Mouse (Mus musculus): ENCODE measurements at regions not wholly inside any gene's neighbourhood (a gene's known extent, or its start where the extent isn't known, plus 50 kb on each side); places are given as distances from the start of the nearest gene placed in this dataset.

- no peaks in the 10 kb centered on the region; the same call in 1 of the 2 replicates for H3K27me3 ChIP-seq (ENCODE audit: control insufficient read depth, insufficient read depth, low read length)
- H3K27ac ChIP-seq (replicated peaks in 1 of 2; ENCODE audit: control insufficient read depth in 1 of 2, insufficient read depth in 1 of 2, low read depth in 2 of 2, low read length in 2 of 2) = no peak overlapping the region
- H3K4me2 ChIP-seq (ENCODE audit: low read length) = no peak overlapping the region
- H3K9me3 ChIP-seq (ENCODE audit: control insufficient read depth, low read length) = peaks cover 4% of the 10 kb centered on the region
- H3K4me1 ChIP-seq (ENCODE audit: control insufficient read depth in 2 of 2, insufficient read depth in 2 of 2, low read length in 2 of 2) = no peaks in the 10 kb centered on the region
- H3K9ac ChIP-seq (ENCODE audit: low read length) = no peak overlapping the region
- ATAC-seq (ENCODE audit: insufficient number of reproducible peaks, insufficient read depth, low FRiP score, low read depth) = no peak
- WGBS = 33% methylated on average over 12 of the region's 14 CpGs
- H3K4me3 ChIP-seq (ENCODE audit: control insufficient read depth in 1 of 2, insufficient read depth in 1 of 2, low read depth in 1 of 2, low read length in 2 of 2) = no peak overlapping the region
- H3K36me3 ChIP-seq (ENCODE audit: control insufficient read depth, insufficient read depth, low read length) = no peaks in the 10 kb centered on the region
Measured at GRCm38 (mm10) chr5:112136646-112137045, 115.7 kb downstream of the Cryba4 start.

- no peak overlapping the region for H3K27ac ChIP-seq (replicated peaks in 1 of 2; ENCODE audit: control insufficient read depth in 1 of 2, insufficient read depth in 1 of 2, low read depth in 2 of 2, low read length in 2 of 2)
- no peak overlapping the region for H3K4me2 ChIP-seq (ENCODE audit: low read length)
- H3K9me3 ChIP-seq (ENCODE audit: control insufficient read depth, low read length) = peaks cover 4% of the 10 kb centered on the region
- H3K4me3 ChIP-seq (ENCODE audit: control insufficient read depth in 1 of 2, insufficient read depth in 1 of 2, low read depth in 1 of 2, low read length in 2 of 2) = no peak overlapping the region
- H3K36me3 ChIP-seq (ENCODE audit: control insufficient read depth, insufficient read depth, low read length) = no peaks in the 10 kb centered on the region
- no peak for ATAC-seq (ENCODE audit: insufficient number of reproducible peaks, insufficient read depth, low FRiP score, low read depth)
- 69% methylated on average over 3 of the region's 3 CpGs for WGBS
- no peaks in the 10 kb centered on the region; the same call in 1 of the 2 replicates for H3K27me3 ChIP-seq (ENCODE audit: control insufficient read depth, insufficient read depth, low read length)
- H3K9ac ChIP-seq (ENCODE audit: low read length) = no peak overlapping the region
- no peaks in the 10 kb centered on the region for H3K4me1 ChIP-seq (ENCODE audit: control insufficient read depth in 2 of 2, insufficient read depth in 2 of 2, low read length in 2 of 2)
Measured at GRCm38 (mm10) chr5:112138246-112138645, 114.1 kb downstream of the Cryba4 start.

- Histone ChIP-seq H3K9ac (ENCODE audit: low read length) (no peak overlapping the region), H3K4me3 (ENCODE audit: control insufficient read depth in 1 of 2, insufficient read depth in 1 of 2, low read depth in 1 of 2, low read length in 2 of 2) (no peak overlapping the region), H3K4me1 (ENCODE audit: control insufficient read depth in 2 of 2, insufficient read depth in 2 of 2, low read length in 2 of 2) (no peaks in the 10 kb centered on the region), H3K9me3 (ENCODE audit: control insufficient read depth, low read length) (no peaks in the 10 kb centered on the region; the same call in 1 of the 2 replicates), H3K4me2 (ENCODE audit: low read length) (no peak overlapping the region), H3K27ac (replicated peaks in 1 of 2; ENCODE audit: control insufficient read depth in 1 of 2, insufficient read depth in 1 of 2, low read depth in 2 of 2, low read length in 2 of 2) (no peak overlapping the region), H3K36me3 (ENCODE audit: control insufficient read depth, insufficient read depth, low read length) (no peaks in the 10 kb centered on the region), H3K27me3 (ENCODE audit: control insufficient read depth, insufficient read depth, low read length) (no peaks in the 10 kb centered on the region)
- ATAC-seq (ENCODE audit: insufficient number of reproducible peaks, insufficient read depth, low FRiP score, low read depth) = no peak
- WGBS = 73% methylated on average over 3 of the region's 3 CpGs
Measured at GRCm38 (mm10) chr5:112142731-112143130, 109.6 kb downstream of the Cryba4 start.

GRCm38 (mm10) chr5:112143993-112144621 is 108.2 kb downstream of the Cryba4 start:
- H3K27me3 ChIP-seq (ENCODE audit: control insufficient read depth, insufficient read depth, low read length) = no peaks in the 10 kb centered on the region

DNA sequence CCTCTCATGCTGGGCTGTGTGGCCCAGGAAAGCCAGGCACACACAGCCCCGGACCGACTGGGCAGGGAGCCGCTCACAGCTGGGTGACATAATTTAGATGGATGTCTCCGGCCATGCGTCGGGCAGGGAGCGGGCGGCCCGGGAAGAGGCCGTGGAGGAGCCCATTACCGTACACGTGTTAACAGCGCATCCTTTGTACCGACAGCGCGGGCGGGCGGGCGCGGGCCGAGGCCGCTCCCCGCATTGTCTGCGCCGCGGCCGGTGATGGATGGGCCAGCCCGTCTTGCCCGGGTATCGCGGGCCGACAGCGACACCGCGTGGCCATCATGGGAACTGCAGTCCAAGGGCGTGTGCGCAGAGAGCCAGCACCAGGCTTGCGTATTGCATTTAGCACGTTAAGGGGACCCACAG is 98.6 kb downstream of the Cryba4 start:
- Histone ChIP-seq H3K4me1 (ENCODE audit: control insufficient read depth in 2 of 2, insufficient read depth in 2 of 2, low read length in 2 of 2) (0 out of 4 replicates have a peak, but pooled peaks cover 0 to 4% of the 10 kb centered on the region in 2 experiments), H3K27ac (replicated peaks in 1 of 2; ENCODE audit: control insufficient read depth in 1 of 2, insufficient read depth in 1 of 2, low read depth in 2 of 2, low read length in 2 of 2) (no peak overlapping the region), H3K4me3 (ENCODE audit: control insufficient read depth in 1 of 2, insufficient read depth in 1 of 2, low read depth in 1 of 2, low read length in 2 of 2) (peak overlapping the region; percentile 38 to 41), H3K4me2 (ENCODE audit: low read length) (peak overlapping the region; percentile 67), H3K36me3 (ENCODE audit: control insufficient read depth, insufficient read depth, low read length) (no peaks in the 10 kb centered on the region), H3K9ac (ENCODE audit: low read length) (peak overlapping the region; percentile 38; the same call in 1 of the 2 replicates), H3K27me3 (ENCODE audit: control insufficient read depth, insufficient read depth, low read length) (peaks cover 43% of the 10 kb centered on the region), H3K9me3 (ENCODE audit: control insufficient read depth, low read length) (no peaks in the 10 kb centered on the region)
- peak; percentile 47; the same call in 1 of the 2 replicates for ATAC-seq (ENCODE audit: insufficient number of reproducible peaks, insufficient read depth, low FRiP score, low read depth)
- 1% methylated on average over 39 of the region's 39 CpGs for WGBS

More at GRCm38 (mm10) chr5:112143993-112144621, 108.2 kb downstream of the Cryba4 start:
- no peak overlapping the region for H3K27ac ChIP-seq (replicated peaks in 1 of 2; ENCODE audit: control insufficient read depth in 1 of 2, insufficient read depth in 1 of 2, low read depth in 2 of 2, low read length in 2 of 2)
- no peaks in the 10 kb centered on the region; the same call in 1 of the 2 replicates for H3K9me3 ChIP-seq (ENCODE audit: control insufficient read depth, low read length)
- no peaks in the 10 kb centered on the region for H3K36me3 ChIP-seq (ENCODE audit: control insufficient read depth, insufficient read depth, low read length)
- no peak overlapping the region for H3K4me3 ChIP-seq (ENCODE audit: control insufficient read depth in 1 of 2, insufficient read depth in 1 of 2, low read depth in 1 of 2, low read length in 2 of 2)
- no peaks in the 10 kb centered on the region for H3K4me1 ChIP-seq (ENCODE audit: control insufficient read depth in 2 of 2, insufficient read depth in 2 of 2, low read length in 2 of 2)
- WGBS = 80% methylated on average over 16 of the region's 16 CpGs
- no peak for ATAC-seq (ENCODE audit: insufficient number of reproducible peaks, insufficient read depth, low FRiP score, low read depth)
- H3K4me2 ChIP-seq (ENCODE audit: low read length) = no peak overlapping the region
- no peak overlapping the region for H3K9ac ChIP-seq (ENCODE audit: low read length)

DNA sequence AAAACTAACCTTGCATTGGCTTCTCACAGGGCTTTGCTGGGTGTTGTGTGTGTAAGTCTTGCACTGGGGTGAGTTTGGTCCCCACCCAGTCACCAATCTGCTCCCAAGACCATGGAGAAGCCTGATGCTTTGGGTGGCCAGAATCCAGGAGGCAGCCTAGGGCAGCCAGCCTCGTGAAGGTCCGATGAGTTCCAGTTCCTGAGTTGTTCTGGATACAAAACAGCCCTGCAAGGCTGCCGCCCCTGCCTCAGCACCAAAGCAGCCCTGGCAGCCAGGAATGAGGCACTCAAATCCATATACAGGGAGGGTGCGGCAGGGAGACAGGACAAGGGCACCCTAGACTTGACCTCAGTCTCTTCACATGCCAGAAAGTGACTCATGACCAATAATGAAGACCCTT is 97.7 kb downstream of the Cryba4 start:
- Histone ChIP-seq H3K9me3 (ENCODE audit: control insufficient read depth, low read length) (no peaks in the 10 kb centered on the region), H3K4me1 (ENCODE audit: control insufficient read depth in 2 of 2, insufficient read depth in 2 of 2, low read length in 2 of 2) (0 out of 4 replicates have a peak, but pooled peaks cover 0 to 4% of the 10 kb centered on the region in 2 experiments), H3K4me3 (ENCODE audit: control insufficient read depth in 1 of 2, insufficient read depth in 1 of 2, low read depth in 1 of 2, low read length in 2 of 2) (no peak overlapping the region), H3K9ac (ENCODE audit: low read length) (no peak overlapping the region), H3K27ac (replicated peaks in 1 of 2; ENCODE audit: control insufficient read depth in 1 of 2, insufficient read depth in 1 of 2, low read depth in 2 of 2, low read length in 2 of 2) (no peak overlapping the region), H3K36me3 (ENCODE audit: control insufficient read depth, insufficient read depth, low read length) (no peaks in the 10 kb centered on the region), H3K4me2 (ENCODE audit: low read length) (no peak overlapping the region), H3K27me3 (ENCODE audit: control insufficient read depth, insufficient read depth, low read length) (peaks cover 43% of the 10 kb centered on the region)
- ATAC-seq (ENCODE audit: insufficient number of reproducible peaks, insufficient read depth, low FRiP score, low read depth) = no peak
- WGBS = 45% methylated on average over 4 of the region's 4 CpGs

DNA sequence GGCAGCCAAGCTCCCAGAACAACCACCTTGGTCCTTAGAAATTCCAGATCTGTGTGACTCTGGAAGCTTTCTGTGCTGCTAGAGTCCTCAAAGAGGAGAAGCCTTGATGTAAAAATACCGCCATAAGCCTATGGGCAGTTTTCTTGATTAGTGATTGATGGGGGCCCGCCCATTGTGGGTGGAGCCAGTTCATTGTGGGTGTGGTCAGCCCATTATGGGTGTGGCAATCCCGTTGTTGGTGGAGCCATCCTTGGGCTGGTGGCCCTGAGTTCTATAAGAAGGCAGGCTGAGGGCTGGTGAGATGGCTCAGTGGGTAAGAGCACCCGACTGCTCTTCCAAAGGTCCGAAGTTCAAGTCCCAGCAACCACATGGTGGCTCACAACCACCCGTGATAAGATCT is 97.3 kb downstream of the Cryba4 start:
- no peak overlapping the region for H3K4me2 ChIP-seq (ENCODE audit: low read length)
- H3K27me3 ChIP-seq (ENCODE audit: control insufficient read depth, insufficient read depth, low read length) = peaks cover 43% of the 10 kb centered on the region
- no peak overlapping the region for H3K27ac ChIP-seq (replicated peaks in 1 of 2; ENCODE audit: control insufficient read depth in 1 of 2, insufficient read depth in 1 of 2, low read depth in 2 of 2, low read length in 2 of 2)
- 73% methylated on average over 6 of the region's 6 CpGs for WGBS
- H3K4me3 ChIP-seq (ENCODE audit: control insufficient read depth in 1 of 2, insufficient read depth in 1 of 2, low read depth in 1 of 2, low read length in 2 of 2) = no peak overlapping the region
- H3K36me3 ChIP-seq (ENCODE audit: control insufficient read depth, insufficient read depth, low read length) = no peaks in the 10 kb centered on the region
- ATAC-seq (ENCODE audit: insufficient number of reproducible peaks, insufficient read depth, low FRiP score, low read depth) = no peak
- no peak overlapping the region for H3K9ac ChIP-seq (ENCODE audit: low read length)
- H3K4me1 ChIP-seq (ENCODE audit: control insufficient read depth in 2 of 2, insufficient read depth in 2 of 2, low read length in 2 of 2) = 0 out of 4 replicates have a peak, but pooled peaks cover 0 to 4% of the 10 kb centered on the region in 2 experiments
- no peaks in the 10 kb centered on the region for H3K9me3 ChIP-seq (ENCODE audit: control insufficient read depth, low read length)

DNA sequence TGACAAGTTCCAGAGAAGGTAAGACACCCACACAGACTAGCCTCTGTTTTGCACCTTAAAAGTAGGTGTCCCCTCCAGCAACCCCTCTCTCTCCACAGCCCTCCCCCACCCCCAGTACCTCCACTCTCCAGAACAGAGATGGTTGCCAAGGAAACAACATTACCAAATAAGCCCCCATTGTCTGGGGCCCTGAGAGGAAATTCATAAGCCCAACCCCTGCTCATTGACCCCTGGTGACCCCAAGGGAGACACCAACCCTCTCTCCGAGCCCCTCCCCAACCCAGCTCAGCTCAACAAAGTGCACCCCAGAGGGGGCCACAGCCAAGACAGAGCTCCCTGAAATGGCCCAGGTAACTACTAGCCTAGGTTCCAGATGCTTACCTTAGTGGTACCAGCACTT is 96.3 kb downstream of the Cryba4 start:
- no peaks in the 10 kb centered on the region for H3K9me3 ChIP-seq (ENCODE audit: control insufficient read depth, low read length)
- WGBS = 53% methylated on average over 1 of the region's 1 CpGs

More for the DNA sequence above, 96.3 kb downstream of the Cryba4 start:
- no peaks in the 10 kb centered on the region for H3K36me3 ChIP-seq (ENCODE audit: control insufficient read depth, insufficient read depth, low read length)
- no peak overlapping the region for H3K27ac ChIP-seq (replicated peaks in 1 of 2; ENCODE audit: control insufficient read depth in 1 of 2, insufficient read depth in 1 of 2, low read depth in 2 of 2, low read length in 2 of 2)
- H3K27me3 ChIP-seq (ENCODE audit: control insufficient read depth, insufficient read depth, low read length) = peaks cover 43% of the 10 kb centered on the region
- no peak overlapping the region for H3K4me2 ChIP-seq (ENCODE audit: low read length)
- H3K4me3 ChIP-seq (ENCODE audit: control insufficient read depth in 1 of 2, insufficient read depth in 1 of 2, low read depth in 1 of 2, low read length in 2 of 2) = no peak overlapping the region
- H3K9ac ChIP-seq (ENCODE audit: low read length) = no peak overlapping the region
- ATAC-seq (ENCODE audit: insufficient number of reproducible peaks, insufficient read depth, low FRiP score, low read depth) = no peak
- H3K4me1 ChIP-seq (ENCODE audit: control insufficient read depth in 2 of 2, insufficient read depth in 2 of 2, low read length in 2 of 2) = 0 out of 4 replicates have a peak, but pooled peaks cover 0 to 4% of the 10 kb centered on the region in 2 experiments
